Mouse (Mus musculus) limb, embryonic 15.5 days (tissue): ENCODE measurements at regions not wholly inside any gene's neighbourhood (a gene's known extent, or its start where the extent isn't known, plus 50 kb on each side); places are given as distances from the start of the nearest gene placed in this dataset.
A peak's percentile ranks its signal among the peaks of the same experiment; 100 is the strongest.

ENCODE experiments used
- ATAC-seq: fragments of 200-750 bp; cut with Nextera tagmentation; 2 replicates; pipeline ENCODE4 v1.8.0; 2017; ENCODE audit warnings: low read depth, moderate TSS enrichment; ENCODE audit not compliant: insufficient number of reproducible peaks, low FRiP score, low TSS enrichment
- H3K27ac ChIP-seq: fragments of 300-500 bp; sonication (generic); 2 replicates; pipeline ENCODE4 v1.5.1; 2015; ENCODE audit warnings: moderate library complexity, mild to moderate bottlenecking, inconsistent platforms
- H3K27me3 ChIP-seq: fragments of 300-500 bp; sonication (generic); 2 replicates; pipeline ENCODE4 v1.6.1; 2015; ENCODE audit warnings: inconsistent platforms
- H3K36me3 ChIP-seq: fragments of 300-500 bp; sonication (generic); 2 replicates; pipeline ENCODE4 v1.6.1; 2015; ENCODE audit warnings: inconsistent platforms
- H3K4me1 ChIP-seq: fragments of 300-500 bp; sonication (generic); 2 replicates; pipeline ENCODE4 v1.6.1; 2015; ENCODE audit warnings: inconsistent platforms
- H3K4me2 ChIP-seq: fragments of 300-500 bp; sonication (generic); 2 replicates; pipeline ENCODE4 v1.6.1; 2015; ENCODE audit warnings: mild to moderate bottlenecking, inconsistent platforms
- H3K4me3 ChIP-seq: fragments of 300-500 bp; sonication (generic); 2 replicates; pipeline ENCODE4 v1.5.1; 2015; ENCODE audit warnings: mild to moderate bottlenecking, inconsistent platforms
- H3K9ac ChIP-seq: fragments of 300-500 bp; sonication (generic); 2 replicates; pipeline ENCODE4 v1.6.1; 2015; ENCODE audit warnings: inconsistent platforms
- H3K9me3 ChIP-seq: fragments of 300-500 bp; sonication (generic); 2 replicates; pipeline ENCODE4 v1.6.1; 2016; ENCODE audit warnings: inconsistent platforms
- WGBS: fragments of 180-500 bp; shearing (Covaris S2); methylation state at CpG from one replicate; pipeline ENCODE4 v1.1.7; 2015; 5-methylcytosine and 5-hydroxymethylcytosine counted together

- Histone ChIP-seq H3K4me3 (no peak overlapping the region), H3K36me3 (no peaks in the 10 kb centered on the region), H3K27me3 (no peaks in the 10 kb centered on the region), H3K27ac (no peak overlapping the region), H3K4me1 (no peaks in the 10 kb centered on the region), H3K9ac (no peak overlapping the region), H3K4me2 (no peak overlapping the region), H3K9me3 (no peaks in the 10 kb centered on the region)
- WGBS, result 87% methylated on average over 1 of the region's 1 CpGs
- ATAC-seq, result no peak
These were observed 517.2 kb upstream of the Epha5 start for GRCm38 (mm10) chr5:84934369-84934768.

GRCm38 (mm10) chr5:84917631-84918292 lies 500.6 kb upstream of the Epha5 start:
- 29% methylated on average over 1 of the region's 1 CpGs for WGBS
- H3K36me3 ChIP-seq, result no peaks in the 10 kb centered on the region
- H3K9ac ChIP-seq, result no peak overlapping the region
- H3K27me3 ChIP-seq, result no peaks in the 10 kb centered on the region
- ATAC-seq, result peak; percentile 67; the same call in 1 of the 2 replicates
- H3K27ac ChIP-seq, result no peak overlapping the region
- H3K9me3 ChIP-seq, result no peaks in the 10 kb centered on the region
- H3K4me2 ChIP-seq, result no peak overlapping the region
- no peak overlapping the region for H3K4me3 ChIP-seq
- H3K4me1 ChIP-seq, result no peaks in the 10 kb centered on the region

GRCm38 (mm10) chr5:84901669-84902068 lies 484.5 kb upstream of the Epha5 start:
- WGBS, result 68% methylated on average over 4 of the region's 4 CpGs
- H3K27me3 ChIP-seq, result no peaks in the 10 kb centered on the region
- H3K9me3 ChIP-seq, result no peaks in the 10 kb centered on the region
- no peak overlapping the region for H3K27ac ChIP-seq
- no peaks in the 10 kb centered on the region for H3K4me1 ChIP-seq
- no peaks in the 10 kb centered on the region for H3K36me3 ChIP-seq
- ATAC-seq, result no peak
- H3K4me3 ChIP-seq, result no peak overlapping the region
- no peak overlapping the region for H3K9ac ChIP-seq
- H3K4me2 ChIP-seq, result no peak overlapping the region

GRCm38 (mm10) chr5:84897535-84897934 lies 480.4 kb upstream of the Epha5 start:
- no peak for ATAC-seq
- H3K4me3 ChIP-seq, result no peak overlapping the region
- H3K4me1 ChIP-seq, result no peaks in the 10 kb centered on the region
- no peak overlapping the region for H3K9ac ChIP-seq
- H3K27ac ChIP-seq, result no peak overlapping the region
- no peaks in the 10 kb centered on the region for H3K36me3 ChIP-seq
- H3K27me3 ChIP-seq, result no peaks in the 10 kb centered on the region
- 77% methylated on average over 1 of the region's 1 CpGs for WGBS
- H3K9me3 ChIP-seq, result no peaks in the 10 kb centered on the region
- H3K4me2 ChIP-seq, result no peak overlapping the region

- no peaks in the 10 kb centered on the region for H3K4me1 ChIP-seq
- no peak overlapping the region for H3K9ac ChIP-seq
- H3K36me3 ChIP-seq, result no peaks in the 10 kb centered on the region
- H3K4me2 ChIP-seq, result no peak overlapping the region
- H3K4me3 ChIP-seq, result no peak overlapping the region
- no peaks in the 10 kb centered on the region for H3K27me3 ChIP-seq
- no peak overlapping the region for H3K27ac ChIP-seq
- WGBS, result 54% methylated on average over 1 of the region's 1 CpGs
- no peaks in the 10 kb centered on the region for H3K9me3 ChIP-seq
- ATAC-seq, result no peak
These were observed 436.4 kb upstream of the Epha5 start for GRCm38 (mm10) chr5:84853622-84854021.

GRCm38 (mm10) chr5:84849175-84849574 lies 432.0 kb upstream of the Epha5 start:
- Histone ChIP-seq H3K27me3 (no peaks in the 10 kb centered on the region), H3K27ac (no peak overlapping the region), H3K9me3 (no peaks in the 10 kb centered on the region), H3K9ac (no peak overlapping the region), H3K4me1 (no peaks in the 10 kb centered on the region), H3K4me3 (no peak overlapping the region), H3K4me2 (no peak overlapping the region), H3K36me3 (no peaks in the 10 kb centered on the region)
- ATAC-seq, result no peak

- Histone ChIP-seq H3K36me3 (no peaks in the 10 kb centered on the region), H3K27ac (no peak overlapping the region), H3K4me1 (no peaks in the 10 kb centered on the region), H3K9ac (no peak overlapping the region), H3K27me3 (no peaks in the 10 kb centered on the region), H3K9me3 (no peaks in the 10 kb centered on the region), H3K4me2 (no peak overlapping the region), H3K4me3 (no peak overlapping the region)
- ATAC-seq, result no peak
- WGBS, result 31% methylated on average over 2 of the region's 2 CpGs
These were observed 431.6 kb upstream of the Epha5 start for GRCm38 (mm10) chr5:84848765-84849164.

GRCm38 (mm10) chr5:84811460-84811859 lies 394.3 kb upstream of the Epha5 start:
- no peak overlapping the region for H3K4me2 ChIP-seq
- H3K4me3 ChIP-seq, result no peak overlapping the region
- ATAC-seq, result no peak
- H3K4me1 ChIP-seq, result no peaks in the 10 kb centered on the region
- H3K36me3 ChIP-seq, result no peaks in the 10 kb centered on the region
- H3K27me3 ChIP-seq, result no peaks in the 10 kb centered on the region
- H3K27ac ChIP-seq, result no peak overlapping the region
- H3K9me3 ChIP-seq, result no peaks in the 10 kb centered on the region
- no peak overlapping the region for H3K9ac ChIP-seq
- WGBS, result 79% methylated on average over 2 of the region's 2 CpGs

GRCm38 (mm10) chr5:84810844-84811243 lies 393.7 kb upstream of the Epha5 start:
- no peak overlapping the region for H3K27ac ChIP-seq
- H3K4me1 ChIP-seq, result no peaks in the 10 kb centered on the region
- no peak overlapping the region for H3K4me2 ChIP-seq
- H3K9me3 ChIP-seq, result no peaks in the 10 kb centered on the region
- H3K27me3 ChIP-seq, result no peaks in the 10 kb centered on the region
- no peak overlapping the region for H3K9ac ChIP-seq
- no peak for ATAC-seq
- no peak overlapping the region for H3K4me3 ChIP-seq
- 80% methylated on average over 3 of the region's 3 CpGs for WGBS
- no peaks in the 10 kb centered on the region for H3K36me3 ChIP-seq

- Histone ChIP-seq H3K4me3 (no peak overlapping the region), H3K27ac (no peak overlapping the region), H3K36me3 (no peaks in the 10 kb centered on the region), H3K9me3 (no peaks in the 10 kb centered on the region), H3K9ac (no peak overlapping the region), H3K4me2 (no peak overlapping the region), H3K27me3 (no peaks in the 10 kb centered on the region), H3K4me1 (no peaks in the 10 kb centered on the region)
- WGBS, result 55% methylated on average over 1 of the region's 1 CpGs
- no peak for ATAC-seq
These were observed 345.4 kb upstream of the Epha5 start for GRCm38 (mm10) chr5:84762618-84763017.

GRCm38 (mm10) chr5:84752053-84752452 lies 334.9 kb upstream of the Epha5 start:
- Histone ChIP-seq H3K36me3 (no peaks in the 10 kb centered on the region), H3K4me2 (no peak overlapping the region), H3K4me1 (no peaks in the 10 kb centered on the region), H3K4me3 (no peak overlapping the region), H3K9me3 (no peaks in the 10 kb centered on the region), H3K9ac (no peak overlapping the region), H3K27ac (no peak overlapping the region), H3K27me3 (no peaks in the 10 kb centered on the region)
- no peak for ATAC-seq

- Histone ChIP-seq H3K36me3 (no peaks in the 10 kb centered on the region), H3K27me3 (no peaks in the 10 kb centered on the region), H3K4me3 (no peak overlapping the region), H3K27ac (no peak overlapping the region), H3K9me3 (no peaks in the 10 kb centered on the region), H3K9ac (no peak overlapping the region), H3K4me1 (no peaks in the 10 kb centered on the region), H3K4me2 (no peak overlapping the region)
- no peak for ATAC-seq
- WGBS, result 69% methylated on average over 2 of the region's 2 CpGs
These were observed 288.3 kb upstream of the Epha5 start for GRCm38 (mm10) chr5:84705436-84705835.
